Mouse (Mus musculus): ENCODE results near the gene Siva1. TPM values are rescaled to one million over a fixed set of nuclear protein-coding genes. Genes with fewer than 3 reads are reported as not detected.

Siva1 gene
- 10 to 100 TPM; 39.1 to 43.4 TPM for total RNA-seq (2023)

GRCm38 (mm10) chr12:112644180-112644854 is at the start of gene Siva1:
Siva1 (plus strand) TSS chr12:112644679.

GRCm38 (mm10) chr12:112619686-112620353 is 24.7 kb upstream of the Siva1 start, which contains the start of gene Adssl1:
Adssl1 (plus strand) TSS chr12:112620045.

GRCm38 (mm10) chr12:112674132-112675011 is 29.9 kb downstream of the Siva1 start, which contains the start of gene Akt1:
Akt1 (minus strand) TSS chr12:112674884.

GRCm38 (mm10) chr12:112678555-112679026 is 34.1 kb downstream of the Siva1 start, which contains the start of gene Zbtb42:
Zbtb42 (plus strand) TSS chr12:112678828.

Other genes with a start within 250 kb of the Siva1 start
- not detected for gene A530016L24Rik, start 155.2 kb upstream of the Siva1 start, total RNA-seq (2023)
- not detected for gene Tmem179, start 127.9 kb upstream of the Siva1 start, total RNA-seq (2023)
- 100 to 1,000 TPM; 111 TPM for gene Inf2, start 55.9 kb upstream of the Siva1 start, total RNA-seq (2023)
- 100 to 1,000 TPM in 1 of 2 experiments, 10 to 100 TPM in 1; 98.8 to 102 TPM for gene Adssl1, start 24.6 kb upstream of the Siva1 start, total RNA-seq (2023)
- 100 to 1,000 TPM; 265 to 273 TPM for gene Akt1, start 30.2 kb downstream of the Siva1 start, total RNA-seq (2023)
- gene Zbtb42, start 34.1 kb downstream of the Siva1 start, total RNA-seq (2023): 10 to 100 TPM; 12.0 to 14.5 TPM
- gene Cep170b, start 75.8 kb downstream of the Siva1 start, total RNA-seq (2023): 1 to 10 TPM in 1 of 2 experiments, under 1 TPM in 1; 0.68 to 2.7 TPM
- 1,000 to 10,000 TPM; 1,046 to 1,124 TPM for gene Pld4, start 116.0 kb downstream of the Siva1 start, total RNA-seq (2023)
- gene Ahnak2, start 158.0 kb downstream of the Siva1 start, total RNA-seq (2023): 1 to 10 TPM; 4.4 to 5.4 TPM
- 1 to 10 TPM; 1.5 to 2.5 TPM for gene Clba1, start 164.3 kb downstream of the Siva1 start, total RNA-seq (2023)
- 10 to 100 TPM; 16.6 to 17.5 TPM for gene Cdca4, start 184.7 kb downstream of the Siva1 start, total RNA-seq (2023)
- 100 to 1,000 TPM; 208 to 247 TPM for gene Gpr132, start 223.5 kb downstream of the Siva1 start, total RNA-seq (2023)